ENCODE assay signal across 8 mouse cellular contexts in the genomic region with DNA sequence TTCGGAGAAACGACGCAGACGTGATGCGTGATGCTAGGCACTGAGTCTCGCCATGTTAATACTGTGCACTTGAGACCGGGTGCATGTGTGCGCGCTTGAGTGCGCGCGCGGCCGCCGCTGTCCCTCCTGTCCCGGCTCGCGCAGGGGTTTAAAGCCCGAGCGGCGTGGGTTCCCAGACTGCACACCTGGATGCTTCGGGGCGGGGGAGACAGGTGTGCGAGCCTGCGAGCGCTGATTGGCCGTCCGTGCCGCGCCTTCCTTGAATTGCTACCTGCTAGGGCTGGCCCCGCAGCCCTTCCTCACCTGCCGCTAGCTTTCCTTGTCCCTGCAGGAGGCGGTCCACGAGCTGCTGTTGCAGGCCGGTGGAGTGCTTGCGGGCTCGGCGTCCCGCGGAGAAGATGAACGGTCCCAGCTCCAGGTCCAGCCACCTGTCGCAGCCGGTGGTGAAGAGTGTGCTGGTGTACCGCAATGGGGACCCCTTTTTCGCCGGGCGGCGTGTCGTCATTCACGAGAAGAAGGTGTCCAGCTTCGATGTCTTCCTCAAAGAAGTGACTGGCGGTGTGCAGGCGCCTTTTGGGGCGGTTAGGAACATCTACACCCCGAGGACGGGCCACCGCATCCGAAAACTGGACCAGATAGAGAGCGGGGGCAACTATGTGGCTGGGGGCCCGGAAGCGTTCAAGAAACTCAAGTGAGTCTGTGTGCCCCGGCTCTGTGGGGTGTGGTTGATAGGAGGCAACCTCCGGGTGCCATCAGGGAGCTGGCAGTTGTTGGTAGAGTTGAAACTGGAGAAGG. TPM values are rescaled to one million over a fixed set of nuclear protein-coding genes. Genes with fewer than 3 reads are reported as not detected.
DNase-seq lines count a peak whose midpoint lies in the region; ATAC-seq lines count a peak whose summit lies in the region.

Gene Dcdc2a, plus strand, starts transcription at position 132 of the 795 bp plus-strand sequence.

- WGBS in hindbrain, embryonic 13.5 days, result 3% methylated on average over 61 of the region's 63 CpGs
- 4% methylated on average over 63 of the region's 63 CpGs for WGBS in stomach, embryonic 16.5 days

- H3K27me3 ChIP-seq in hindbrain, embryonic 13.5 days, result peaks cover 36% of the 10 kb centered on the region
- H3K27me3 ChIP-seq in stomach, embryonic 16.5 days (ENCODE audit: control insufficient read depth, insufficient read depth, low read length), result peaks cover 14% of the 10 kb centered on the region

- ATAC-seq in hindbrain, embryonic 13.5 days (ENCODE audit: low FRiP score), result peak; percentile 80
- 0 out of 2 replicates have a peak, but pooled peaks have one; percentile 7 for ATAC-seq in megakaryocyte-erythroid progenitor cell, adult 5-6 weeks (replicated peaks; ENCODE audit: low FRiP score, low TSS enrichment, poor library complexity, severe bottlenecking)
- peak; percentile 66; the same call in 1 of the 2 replicates for ATAC-seq in stomach, embryonic 16.5 days (ENCODE audit: insufficient read depth, low FRiP score)

- H3K9ac ChIP-seq in hindbrain, embryonic 13.5 days, result peak within 1 kb of the TSS; percentile 68
- peak within 1 kb of the TSS; percentile 50 for H3K9ac ChIP-seq in stomach, embryonic 16.5 days (ENCODE audit: low read length)

- no peak within 1 kb of the TSS for H3K27ac ChIP-seq in hindbrain, embryonic 13.5 days
- H3K27ac ChIP-seq in stomach, embryonic 16.5 days (ENCODE audit: low read length), result no peak within 1 kb of the TSS

- peak within 1 kb of the TSS; percentile 53 for H3K4me3 ChIP-seq in hindbrain, embryonic 13.5 days
- H3K4me3 ChIP-seq in stomach, embryonic 16.5 days (replicated peaks; ENCODE audit: low read length), result peak within 1 kb of the TSS; percentile 46

- H3K4me2 ChIP-seq in hindbrain, embryonic 13.5 days, result peak within 1 kb of the TSS; percentile 88
- peak within 1 kb of the TSS; percentile 85 for H3K4me2 ChIP-seq in stomach, embryonic 16.5 days (ENCODE audit: low read depth, low read length)

- intact Hi-C loops in left cerebral cortex, postnatal 4 days (cut with DNase I), result no loop called here

- DNase-seq in adrenal gland, postnatal 10 days, result peak; percentile 29
- no peak for DNase-seq in adrenal gland, postnatal 4 days (ENCODE audit: low spot score in 2 of 2)
- peak; percentile 24 for DNase-seq in urinary bladder, adult 2 months (ENCODE audit: low spot score)
- no peak for DNase-seq in urinary bladder, postnatal 10 days (ENCODE audit: low spot score)
- DNase-seq in left cerebral cortex, postnatal 4 days, result peak; percentile 21

- H3K4me1 ChIP-seq in hindbrain, embryonic 13.5 days (replicated peaks), result peaks cover 19% of the 10 kb centered on the region
- no peaks in the 10 kb centered on the region for H3K4me1 ChIP-seq in stomach, embryonic 16.5 days (ENCODE audit: control insufficient read depth, insufficient read depth, low read length)

- H3K36me3 ChIP-seq in hindbrain, embryonic 13.5 days, result no peaks in the 10 kb centered on the region
- no peaks in the 10 kb centered on the region for H3K36me3 ChIP-seq in stomach, embryonic 16.5 days (ENCODE audit: control insufficient read depth, insufficient read depth, low read length)

- H3K9me3 ChIP-seq in hindbrain, embryonic 13.5 days, result 0 out of 2 replicates have a peak, but pooled peaks cover 5% of the 10 kb centered on the region
- no peaks in the 10 kb centered on the region for H3K9me3 ChIP-seq in stomach, embryonic 16.5 days (replicated peaks; ENCODE audit: control insufficient read depth, low read length)

RNA-seq across cellular contexts. Expression of gene Dcdc2a, which starts in this region (rescaled TPM):
- under 1 TPM; 0.58 to 0.99 TPM for total RNA-seq in adrenal gland, postnatal 10 days (2021)
- 10 to 100 TPM in 1 of 2 experiments, under 1 TPM in 1; 0.79 to 20.8 TPM for total RNA-seq in adrenal gland, postnatal 4 days (2021)
- polyA plus RNA-seq in urinary bladder, adult 2 months (2012; rRNA removed), result 0.40 and 0.50 TPM in 2 replicates
- 2.9 and 5.0 TPM in 2 replicates for polyA plus RNA-seq in hindbrain, embryonic 13.5 days (2015; fragmentation: Nextera tagmentation; extraction: Ambion mirVana)
- total RNA-seq in left cerebral cortex, postnatal 4 days (2021), result 1 to 10 TPM; 3.8 TPM
- total RNA-seq in megakaryocyte-erythroid progenitor cell, adult 5-6 weeks (2014; fragmentation: Nextera tagmentation), result not detected in 2 replicates
- not detected in 2 replicates for total RNA-seq in megakaryocyte-erythroid progenitor cell, adult 5-6 weeks (2017)
- 0.95 and 1.3 TPM in 2 replicates for polyA plus RNA-seq in stomach, embryonic 16.5 days (2015; fragmentation: Nextera tagmentation; extraction: Ambion mirVana)

Comparison
In these comparisons a context has a peak if more than half of its experiments do, and no peak if none do; other contexts are left out.
1. Peak in DNase-seq in adrenal gland, postnatal 10 days; RNA of the gene not detected or under 1 TPM.
2. Peak in DNase-seq in urinary bladder, adult 2 months; RNA of the gene not detected or under 1 TPM.
3. Peak in ATAC-seq in megakaryocyte-erythroid progenitor cell, adult 5-6 weeks; RNA of the gene not detected or under 1 TPM.
4. ATAC-seq: peak in every context shown above with its lines; median percentile 80 in hindbrain, embryonic 13.5 days; 66 in stomach, embryonic 16.5 days; 7 in megakaryocyte-erythroid progenitor cell, adult 5-6 weeks.